In genomic region chr2:152765045-152765674, GRCm38 (mm10) we compare ENCODE assay signal across 11 mouse cellular contexts. TPM values are rescaled to one million over a fixed set of nuclear protein-coding genes. Genes with fewer than 3 reads are reported as not detected.
DNase-seq lines count a peak whose midpoint lies in the region; ATAC-seq lines count a peak whose summit lies in the region.
"Had no signal": no experiment of that assay in that cellular context is flagged by ENCODE, and none has a peak within 500 bp of the region (broad histone marks: within the 10 kb centered on the region; RNA-seq: fewer than 3 reads in every experiment).

No protein-coding gene starts in this region.

- H3K27ac ChIP-seq in embryonic facial prominence, embryonic 10.5 days (replicated peaks) = peak overlapping the region; percentile 53
- peak overlapping the region; percentile 71 for H3K27ac ChIP-seq in forebrain, embryonic 10.5 days
- H3K27ac ChIP-seq in intestine, embryonic 15.5 days = no peak overlapping the region
- no peak overlapping the region for H3K27ac ChIP-seq in midbrain, embryonic 11.5 days (ENCODE audit: low read depth, low read length)

- H3K4me3 ChIP-seq in embryonic facial prominence, embryonic 10.5 days = peak overlapping the region; percentile 31; the same call in 1 of the 2 replicates
- peak overlapping the region; percentile 39 for H3K4me3 ChIP-seq in forebrain, embryonic 10.5 days
- no peak overlapping the region for H3K4me3 ChIP-seq in intestine, embryonic 15.5 days (replicated peaks)
- no peak overlapping the region for H3K4me3 ChIP-seq in midbrain, embryonic 11.5 days (ENCODE audit: low read depth, low read length)
- H3K4me3 ChIP-seq: limb, embryonic 15.5 days had no signal

- no peak for DNase-seq in embryonic facial prominence, embryonic 10.5 days (ENCODE audit: low spot score)
- no peak for DNase-seq in forebrain, embryonic 10.5 days (ENCODE audit: extremely low spot score, low spot score)
- no peak for DNase-seq in midbrain, embryonic 11.5 days (ENCODE audit: low spot score, missing footprints)
- DNase-seq in layer of hippocampus, adult 8-10 months (ENCODE audit: low spot score in 2 of 2) = no peak
- no peak for DNase-seq in urinary bladder, postnatal 25 days (ENCODE audit: low spot score)
- no peak for DNase-seq in cerebellum, adult 11 months
- DNase-seq: gastrocnemius, postnatal 10 days; kidney, adult 2 months had no signal

- peak overlapping the region; percentile 50; the same call in 1 of the 2 replicates for H3K4me2 ChIP-seq in intestine, embryonic 15.5 days (replicated peaks)
- peak overlapping the region; percentile 38; the same call in 1 of the 2 replicates for H3K4me2 ChIP-seq in midbrain, embryonic 11.5 days

- 0 out of 2 replicates have a peak, but pooled peaks cover 3% of the 10 kb centered on the region for H3K27me3 ChIP-seq in embryonic facial prominence, embryonic 10.5 days (replicated peaks; ENCODE audit: low read depth, poor library complexity, severe bottlenecking)
- H3K27me3 ChIP-seq in forebrain, embryonic 10.5 days (ENCODE audit: poor library complexity, severe bottlenecking) = peaks cover 7% of the 10 kb centered on the region
- H3K27me3 ChIP-seq in intestine, embryonic 15.5 days (replicated peaks) = no peaks in the 10 kb centered on the region
- H3K27me3 ChIP-seq in midbrain, embryonic 11.5 days (ENCODE audit: control insufficient read depth, insufficient read depth, low read length) = no peaks in the 10 kb centered on the region
- H3K27me3 ChIP-seq: limb, embryonic 15.5 days had no signal

- no peak overlapping the region for H3K9ac ChIP-seq in intestine, embryonic 15.5 days
- H3K9ac ChIP-seq in midbrain, embryonic 11.5 days (ENCODE audit: low read length) = peak overlapping the region; percentile 36; the same call in 1 of the 2 replicates
- H3K9ac ChIP-seq: limb, embryonic 15.5 days had no signal

- peaks cover 40% of the 10 kb centered on the region for H3K4me1 ChIP-seq in embryonic facial prominence, embryonic 10.5 days
- peaks cover 34% of the 10 kb centered on the region for H3K4me1 ChIP-seq in forebrain, embryonic 10.5 days
- peaks cover 12% of the 10 kb centered on the region for H3K4me1 ChIP-seq in intestine, embryonic 15.5 days (replicated peaks)
- peaks cover 10% of the 10 kb centered on the region for H3K4me1 ChIP-seq in midbrain, embryonic 11.5 days (ENCODE audit: control insufficient read depth, insufficient read depth, low read length)

- 29% methylated on average over 7 of the region's 7 CpGs for WGBS in embryonic facial prominence, embryonic 10.5 days
- 30% methylated on average over 7 of the region's 7 CpGs for WGBS in forebrain, embryonic 10.5 days
- 29% methylated on average over 7 of the region's 7 CpGs for WGBS in intestine, embryonic 15.5 days
- WGBS in midbrain, embryonic 11.5 days = 34% methylated on average over 7 of the region's 7 CpGs

- no peaks in the 10 kb centered on the region for H3K9me3 ChIP-seq in embryonic facial prominence, embryonic 10.5 days
- H3K9me3 ChIP-seq in forebrain, embryonic 10.5 days = no peaks in the 10 kb centered on the region
- H3K9me3 ChIP-seq in intestine, embryonic 15.5 days = no peaks in the 10 kb centered on the region
- H3K9me3 ChIP-seq in midbrain, embryonic 11.5 days (ENCODE audit: control insufficient read depth, low read length) = no peaks in the 10 kb centered on the region
- H3K9me3 ChIP-seq: limb, embryonic 15.5 days had no signal

- H3K36me3 ChIP-seq in embryonic facial prominence, embryonic 10.5 days (replicated peaks) = no peaks in the 10 kb centered on the region
- no peaks in the 10 kb centered on the region for H3K36me3 ChIP-seq in forebrain, embryonic 10.5 days (replicated peaks)
- no peaks in the 10 kb centered on the region for H3K36me3 ChIP-seq in intestine, embryonic 15.5 days
- no peaks in the 10 kb centered on the region for H3K36me3 ChIP-seq in midbrain, embryonic 11.5 days (ENCODE audit: control insufficient read depth, insufficient read depth, low read length)
- H3K36me3 ChIP-seq: limb, embryonic 15.5 days had no signal

- ATAC-seq in intestine, embryonic 15.5 days = no peak
- 0 out of 2 replicates have a peak, but pooled peaks have one; percentile 5 for ATAC-seq in midbrain, embryonic 11.5 days (ENCODE audit: low FRiP score)

RNA-seq across cellular contexts. Expression of gene Cox4i2, which starts 11.2 kb away (rescaled TPM):
- 9.9 and 10.1 TPM in 2 replicates for polyA plus RNA-seq in embryonic facial prominence, embryonic 10.5 days (2016; fragmentation: Nextera tagmentation; extraction: Ambion mirVana)
- polyA plus RNA-seq in forebrain, embryonic 10.5 days (2016; fragmentation: Nextera tagmentation; extraction: Ambion mirVana) = 3.0 and 4.2 TPM in 2 replicates
- polyA plus RNA-seq in intestine, embryonic 15.5 days (2015; fragmentation: Nextera tagmentation; extraction: Ambion mirVana) = 12.2 and 14.2 TPM in 2 replicates
- 2.8 and 3.7 TPM in 2 replicates for polyA plus RNA-seq in midbrain, embryonic 11.5 days (2014; fragmentation: Nextera tagmentation; extraction: Ambion mirVana)
- total RNA-seq in layer of hippocampus, adult 8-10 months (2022) = 1 to 10 TPM in 3 of 4 experiments, under 1 TPM in 1; 0.92 to 2.4 (median 2.2) TPM
- total RNA-seq: neutrophil, adult 5-6 weeks had no signal

RNA-seq across cellular contexts. Expression of gene Id1, which starts 29.1 kb away (rescaled TPM):
- polyA plus RNA-seq in embryonic facial prominence, embryonic 10.5 days (2016; fragmentation: Nextera tagmentation; extraction: Ambion mirVana) = 161 and 182 TPM in 2 replicates
- polyA plus RNA-seq in forebrain, embryonic 10.5 days (2016; fragmentation: Nextera tagmentation; extraction: Ambion mirVana) = 57.5 and 61.1 TPM in 2 replicates
- 102 and 116 TPM in 2 replicates for polyA plus RNA-seq in intestine, embryonic 15.5 days (2015; fragmentation: Nextera tagmentation; extraction: Ambion mirVana)
- polyA plus RNA-seq in midbrain, embryonic 11.5 days (2014; fragmentation: Nextera tagmentation; extraction: Ambion mirVana) = 66.0 and 70.7 TPM in 2 replicates
- 10 to 100 TPM; 18.1 to 24.9 (median 22.5) TPM for total RNA-seq in layer of hippocampus, adult 8-10 months (2022)

Comparison
In these comparisons a context has a peak if more than half of its experiments do, and no peak if none do; other contexts are left out.
1. H3K27ac ChIP-seq: peak in embryonic facial prominence, embryonic 10.5 days (single experiment) and forebrain, embryonic 10.5 days (single experiment); none in intestine, embryonic 15.5 days (single experiment) and midbrain, embryonic 11.5 days (single experiment).
2. H3K4me3 ChIP-seq: peak in embryonic facial prominence, embryonic 10.5 days (single experiment) and forebrain, embryonic 10.5 days (single experiment); none in intestine, embryonic 15.5 days (single experiment) and midbrain, embryonic 11.5 days (single experiment).